Mouse (Mus musculus) liver, adult 2 months (tissue): ENCODE results near the gene Amhr2.

Experiments used
- CTCF ChIP-seq: fragments of 200-500 bp; IDR thresholded peaks from 2 replicates; pipeline ENCODE4 v1.5.1; 2011; ENCODE audit warnings: low read depth, low read length, control low read depth
- POLR2A ChIP-seq: fragments of 200-500 bp; IDR thresholded peaks from 2 replicates; pipeline ENCODE4 v1.6.1; 2011; ENCODE audit warnings: low read length, control low read depth; ENCODE audit not compliant: insufficient read depth; ENCODE audit errors: extremely low read depth

DNA sequence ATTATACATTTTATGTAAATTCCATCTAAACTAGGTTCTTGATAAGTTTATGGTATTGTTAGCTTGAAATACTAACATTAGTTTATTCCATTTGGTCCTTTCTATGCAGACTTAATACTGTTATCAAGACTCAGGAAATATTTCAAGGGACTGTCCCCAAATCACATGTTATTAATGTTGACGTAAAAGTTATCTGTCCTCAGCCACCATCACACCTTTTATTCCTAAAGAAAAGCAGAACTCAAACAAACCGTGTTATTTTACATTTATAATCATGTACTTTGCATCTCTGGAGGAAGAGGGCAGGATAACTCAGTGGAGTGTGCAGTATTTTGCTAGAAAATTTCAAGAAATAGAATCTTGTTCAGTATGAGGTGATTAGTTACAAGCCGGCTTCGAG, 12.0 kb upstream of the Amhr2 start:
- TF ChIP-seq POLR2A (no peak), CTCF (no peak)
